Mouse (Mus musculus) kidney, postnatal 0 days (tissue): ENCODE measurements around the gene Zp1. TPM values are rescaled to one million over a fixed set of nuclear protein-coding genes. Genes with fewer than 3 reads are reported as not detected.

ENCODE experiments used
- ATAC-seq: fragments of 200-750 bp; cut with Nextera tagmentation; replicated peaks from 2 replicates; pipeline ENCODE4 v1.8.0; 2017; ENCODE audit warnings: low read depth, moderate number of reproducible peaks, moderate TSS enrichment, moderate library complexity; ENCODE audit not compliant: low FRiP score
- DNase-seq: peaks from one replicate; pipeline ENCODE4 v3.0.0-alpha.2; 2016; ENCODE audit warnings: low spot score
- H3K27ac ChIP-seq: fragments of 300-500 bp; sonication (generic); 2 replicates; pipeline ENCODE4 v1.5.1; 2014; ENCODE audit warnings: mild to moderate bottlenecking
- H3K27me3 ChIP-seq: fragments of 300-500 bp; sonication (generic); 2 replicates; pipeline ENCODE4 v1.6.1; 2014; ENCODE audit warnings: low read length, mixed read lengths; ENCODE audit not compliant: insufficient read depth
- H3K36me3 ChIP-seq: fragments of 300-500 bp; sonication (generic); 2 replicates; pipeline ENCODE4 v1.6.1; 2014; ENCODE audit warnings: low read length, mixed read lengths; ENCODE audit not compliant: insufficient read depth
- H3K4me1 ChIP-seq: fragments of 300-500 bp; sonication (generic); replicated peaks from 2 replicates; pipeline ENCODE4 v1.6.1; 2014; ENCODE audit warnings: antibody characterized with exemption, low read length, mixed read lengths; ENCODE audit not compliant: insufficient read depth
- H3K4me2 ChIP-seq: fragments of 300-500 bp; sonication (generic); 2 replicates; pipeline ENCODE4 v1.6.1; 2014; ENCODE audit warnings: mild to moderate bottlenecking, low read length, moderate library complexity, mixed read lengths
- H3K4me3 ChIP-seq: fragments of 300-500 bp; sonication (generic); replicated peaks from 2 replicates; pipeline ENCODE4 v1.5.1; 2014; ENCODE audit warnings: low read depth, low read length
- H3K9ac ChIP-seq: fragments of 300-500 bp; sonication (generic); 2 replicates; pipeline ENCODE4 v1.6.1; 2014; ENCODE audit warnings: low read depth, low read length
- H3K9me3 ChIP-seq: fragments of 300-500 bp; sonication (generic); replicated peaks from 2 replicates; pipeline ENCODE4 v1.6.1; 2016; ENCODE audit warnings: low read length, inconsistent platforms, mixed read lengths
- CTCF ChIP-seq: IDR thresholded peaks from 2 replicates; pipeline ENCODE4 v1.5.1; 2016; ENCODE audit warnings: antibody characterized with exemption, low read depth, mild to moderate bottlenecking, moderate library complexity
- whole genome bisulfite sequencing: fragments of 180-500 bp; shearing (Covaris S2); extraction: QIAGEN DNeasy Blood & Tissue Kit; methylation state at CpG from one replicate; pipeline ENCODE4 v1.1.7; 2014; 5-methylcytosine and 5-hydroxymethylcytosine counted together
- polyA plus RNA-seq: library from polyadenylated mRNA; unstranded; fragments of >200 nt; fragmentation: Nextera tagmentation; extraction: Ambion mirVana; gene quantifications from 2 replicates; pipeline ENCODE4 v1.2.1, GENCODE M21; 2015

Gene Zp1
- polyA plus RNA-seq, 1 experiment from 2014 or later, result not detected

- Histone ChIP-seq H3K36me3 (no peaks in the 10 kb centered on the region), H3K9ac (no peak overlapping the region), H3K4me1 (no peaks in the 10 kb centered on the region), H3K27me3 (no peaks in the 10 kb centered on the region), H3K4me2 (no peak overlapping the region), H3K9me3 (no peaks in the 10 kb centered on the region), H3K4me3 (no peak overlapping the region), H3K27ac (no peak overlapping the region)
- no peak for ATAC-seq
- DNase-seq, result no peak
- 84% methylated on average over 2 of the region's 2 CpGs for WGBS
- TF ChIP-seq CTCF, result no peak
These were observed 10.2 kb upstream of the Zp1 start for GRCm38 (mm10) chr19:10930641-10931040.

DNA sequence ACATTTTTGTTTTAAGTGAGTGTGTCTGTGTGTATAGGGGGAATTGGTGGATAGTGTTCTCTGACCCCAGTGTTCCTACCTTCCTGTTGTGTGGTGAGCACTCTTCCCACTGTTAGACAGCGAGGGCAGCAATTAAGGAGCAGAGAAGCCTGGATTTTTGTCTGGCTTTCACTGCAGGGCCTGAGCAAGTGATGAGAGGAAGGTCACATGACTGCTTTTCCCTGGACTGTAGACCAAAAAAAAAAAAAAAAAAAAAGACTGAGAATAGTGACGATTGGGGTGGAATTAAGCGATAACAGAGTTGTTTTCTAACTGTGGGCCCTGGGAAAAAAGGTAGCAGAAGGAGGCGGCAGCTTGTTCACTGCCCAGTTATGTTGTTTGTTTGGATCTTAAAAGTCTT is 6.2 kb upstream of the Zp1 start:
- no peak for TF ChIP-seq CTCF
- DNase-seq (no peak), ATAC-seq (no peak)
- WGBS, result 31% methylated on average over 4 of the region's 4 CpGs
- Histone ChIP-seq H3K4me1 (0 out of 2 replicates have a peak, but pooled peaks cover 3% of the 10 kb centered on the region), H3K4me2 (no peak overlapping the region), H3K4me3 (no peak overlapping the region), H3K9ac (no peak overlapping the region), H3K27me3 (no peaks in the 10 kb centered on the region), H3K36me3 (no peaks in the 10 kb centered on the region), H3K9me3 (no peaks in the 10 kb centered on the region), H3K27ac (peak overlapping the region; percentile 70)

- Histone ChIP-seq H3K4me3 (no peak overlapping the region), H3K27ac (peak overlapping the region; percentile 70), H3K27me3 (no peaks in the 10 kb centered on the region), H3K9ac (no peak overlapping the region), H3K9me3 (no peaks in the 10 kb centered on the region), H3K4me1 (0 out of 2 replicates have a peak, but pooled peaks cover 3% of the 10 kb centered on the region), H3K36me3 (no peaks in the 10 kb centered on the region), H3K4me2 (no peak overlapping the region)
- WGBS, result 12% methylated on average over 6 of the region's 6 CpGs
- DNase-seq (peak; percentile 52), ATAC-seq (peak; percentile 71; the same call in 1 of the 2 replicates)
- no peak for TF ChIP-seq CTCF
These were observed 5.7 kb upstream of the Zp1 start for GRCm38 (mm10) chr19:10926123-10926621.

DNA sequence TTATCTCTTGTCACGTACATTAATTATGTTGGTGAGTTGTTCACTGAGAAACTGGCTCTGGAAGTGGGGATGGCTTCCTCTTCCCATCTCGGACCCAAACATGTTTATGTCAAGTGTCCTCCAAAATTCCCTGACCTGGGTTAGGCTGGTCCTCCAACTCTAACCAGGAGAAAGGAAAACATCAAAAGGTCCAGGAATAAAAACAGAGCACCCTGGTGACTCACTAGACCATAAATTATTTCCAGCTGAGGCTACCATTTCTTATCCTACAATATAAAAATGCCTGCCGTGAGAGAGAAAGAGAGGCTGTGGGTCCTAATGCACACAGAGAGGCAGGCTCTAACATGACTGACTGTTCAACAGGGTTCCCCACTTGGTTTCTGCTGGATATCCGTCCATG is 3.8 kb upstream of the Zp1 start:
- Histone ChIP-seq H3K9ac (no peak overlapping the region), H3K9me3 (no peaks in the 10 kb centered on the region), H3K4me3 (no peak overlapping the region), H3K4me1 (0 out of 2 replicates have a peak, but pooled peaks cover 3% of the 10 kb centered on the region), H3K27me3 (no peaks in the 10 kb centered on the region), H3K4me2 (no peak overlapping the region), H3K27ac (peak overlapping the region; percentile 25; the same call in 1 of the 2 replicates), H3K36me3 (no peaks in the 10 kb centered on the region)
- ATAC-seq (no peak), DNase-seq (no peak)
- no peak for TF ChIP-seq CTCF
- WGBS, result 19% methylated on average over 4 of the region's 4 CpGs

GRCm38 (mm10) chr19:10921058-10921457 is 626 bp upstream of the Zp1 start:
- Histone ChIP-seq H3K4me1 (0 out of 2 replicates have a peak, but pooled peaks cover 3% of the 10 kb centered on the region), H3K27ac (no peak overlapping the region), H3K9me3 (no peaks in the 10 kb centered on the region), H3K4me3 (no peak overlapping the region), H3K36me3 (no peaks in the 10 kb centered on the region), H3K27me3 (no peaks in the 10 kb centered on the region), H3K9ac (no peak overlapping the region), H3K4me2 (no peak overlapping the region)
- DNase-seq (no peak), ATAC-seq (no peak)
- WGBS, result 77% methylated on average over 3 of the region's 3 CpGs
- TF ChIP-seq CTCF, result no peak

DNA sequence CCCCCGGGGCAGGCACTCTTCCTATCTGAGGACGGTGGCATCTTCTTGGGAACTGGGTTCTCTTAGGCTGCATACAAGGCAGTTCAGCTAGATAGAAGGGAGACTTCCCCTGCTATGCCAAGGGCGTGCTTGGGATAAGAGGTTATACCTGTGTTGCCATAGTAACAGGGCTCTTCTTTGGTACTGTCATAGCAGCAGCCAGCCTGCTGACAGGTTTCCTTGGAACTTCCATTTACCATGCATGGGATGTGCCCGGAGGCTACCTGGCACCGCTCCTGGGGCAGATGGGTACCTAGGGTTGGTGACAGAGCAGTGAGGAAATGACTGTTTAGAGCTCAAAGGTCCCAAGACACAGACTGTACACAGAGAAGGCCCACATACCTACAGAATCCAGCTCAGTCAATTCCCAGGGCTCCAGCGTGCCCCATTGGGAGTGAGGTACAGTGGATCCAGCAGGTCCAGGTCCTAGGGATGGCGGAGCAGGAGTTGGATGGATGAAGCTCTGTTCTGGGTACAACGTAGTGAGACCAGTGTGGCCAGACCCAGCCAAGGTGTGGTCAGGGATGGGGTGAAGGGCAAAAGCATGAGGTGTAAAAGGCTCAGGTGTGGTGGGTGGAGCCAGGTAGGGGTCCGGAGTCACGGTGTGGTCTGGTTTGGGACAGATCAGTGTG is 2.0 kb downstream of the Zp1 start:
- ATAC-seq (no peak), DNase-seq (no peak)
- H3K36me3 ChIP-seq, result no peaks in the 10 kb centered on the region
- no peak overlapping the region for H3K27ac ChIP-seq
- no peaks in the 10 kb centered on the region for H3K9me3 ChIP-seq
- no peak for TF ChIP-seq CTCF
- H3K4me1 ChIP-seq, result no peaks in the 10 kb centered on the region
- WGBS, result 91% methylated on average over 10 of the region's 10 CpGs
- H3K27me3 ChIP-seq, result no peaks in the 10 kb centered on the region; the same call in 1 of the 2 replicates
- H3K4me2 ChIP-seq, result no peak overlapping the region
- H3K9ac ChIP-seq, result no peak overlapping the region
- no peak overlapping the region for H3K4me3 ChIP-seq

DNA sequence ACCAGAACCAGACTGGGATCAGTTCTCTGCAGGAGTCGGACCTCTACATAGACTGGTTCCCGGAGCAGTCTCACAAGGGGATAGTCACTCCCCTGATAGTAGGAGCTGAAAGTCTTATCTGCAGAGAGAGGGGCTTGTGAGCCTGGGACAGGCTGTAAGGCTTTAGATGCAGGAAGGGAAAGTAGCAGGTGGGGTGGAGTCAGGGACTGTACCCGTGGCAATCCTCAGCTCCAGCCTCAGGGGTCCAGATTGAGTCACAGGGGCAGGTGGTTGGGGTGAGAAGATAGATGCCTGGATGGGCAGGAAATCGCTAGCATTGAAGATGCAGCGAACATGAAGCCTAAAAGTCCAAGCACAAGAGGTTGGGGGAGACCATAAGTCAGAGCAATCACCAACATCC is 3.9 kb downstream of the Zp1 start:
- TF ChIP-seq CTCF, result no peak
- no peaks in the 10 kb centered on the region for H3K36me3 ChIP-seq
- no peak overlapping the region for H3K4me3 ChIP-seq
- no peaks in the 10 kb centered on the region for H3K4me1 ChIP-seq
- H3K9me3 ChIP-seq, result no peaks in the 10 kb centered on the region
- no peak overlapping the region for H3K27ac ChIP-seq
- H3K4me2 ChIP-seq, result no peak overlapping the region
- ATAC-seq, result no peak
- no peak for DNase-seq
- 53% methylated on average over 5 of the region's 5 CpGs for WGBS
- no peaks in the 10 kb centered on the region; the same call in 1 of the 2 replicates for H3K27me3 ChIP-seq
- H3K9ac ChIP-seq, result no peak overlapping the region
